Mouse (Mus musculus) midbrain, embryonic 13.5 days (tissue): ENCODE results near the gene Nr1h2. TPM values are rescaled to one million over a fixed set of nuclear protein-coding genes. Genes with fewer than 3 reads are reported as not detected.

Source experiments
- ATAC-seq: fragments of 200-750 bp; cut with Nextera tagmentation; 2 replicates; pipeline ENCODE4 v1.8.0; 2017; ENCODE audit warnings: mild to moderate bottlenecking, moderate TSS enrichment, moderate library complexity
- H3K27ac ChIP-seq: fragments of 300-500 bp; sonication (generic); 2 replicates; pipeline ENCODE4 v1.5.1; 2015; ENCODE audit warnings: inconsistent platforms, mild to moderate bottlenecking, moderate library complexity
- H3K27me3 ChIP-seq: fragments of 300-500 bp; sonication (generic); 2 replicates; pipeline ENCODE4 v1.6.1; 2015; ENCODE audit warnings: mild to moderate bottlenecking, inconsistent platforms
- H3K36me3 ChIP-seq: fragments of 300-500 bp; sonication (generic); 2 replicates; pipeline ENCODE4 v1.6.1; 2015; ENCODE audit warnings: mild to moderate bottlenecking, inconsistent platforms
- H3K4me1 ChIP-seq: fragments of 300-500 bp; sonication (generic); replicated peaks from 2 replicates; pipeline ENCODE4 v1.6.1; 2015; ENCODE audit warnings: inconsistent platforms
- H3K4me2 ChIP-seq: fragments of 300-500 bp; sonication (generic); replicated peaks from 2 replicates; pipeline ENCODE4 v1.6.1; 2015; ENCODE audit warnings: moderate library complexity, mild to moderate bottlenecking, inconsistent platforms
- H3K4me3 ChIP-seq: fragments of 300-500 bp; sonication (generic); replicated peaks from 2 replicates; pipeline ENCODE4 v1.5.1; 2015; ENCODE audit warnings: mild to moderate bottlenecking, inconsistent platforms
- H3K9ac ChIP-seq: fragments of 300-500 bp; sonication (generic); replicated peaks from 2 replicates; pipeline ENCODE4 v1.6.1; 2015; ENCODE audit warnings: mild to moderate bottlenecking, inconsistent platforms
- H3K9me3 ChIP-seq: fragments of 300-500 bp; sonication (generic); 2 replicates; pipeline ENCODE4 v1.6.1; 2016; ENCODE audit warnings: mild to moderate bottlenecking, inconsistent platforms
- WGBS: fragments of 180-500 bp; shearing (Covaris S2); methylation state at CpG from one replicate; pipeline ENCODE4 v1.1.7; 2015; 5-methylcytosine and 5-hydroxymethylcytosine counted together
- polyA plus RNA-seq: library from polyadenylated mRNA; unstranded; fragments of >200 nt; fragmentation: Nextera tagmentation; extraction: Ambion mirVana; gene quantifications from 2 replicates; pipeline ENCODE4 v1.2.1, GENCODE M21; 2015

Nr1h2 gene
- polyA plus RNA-seq, 1 experiment from 2014 or later = 74.9 TPM

DNA sequence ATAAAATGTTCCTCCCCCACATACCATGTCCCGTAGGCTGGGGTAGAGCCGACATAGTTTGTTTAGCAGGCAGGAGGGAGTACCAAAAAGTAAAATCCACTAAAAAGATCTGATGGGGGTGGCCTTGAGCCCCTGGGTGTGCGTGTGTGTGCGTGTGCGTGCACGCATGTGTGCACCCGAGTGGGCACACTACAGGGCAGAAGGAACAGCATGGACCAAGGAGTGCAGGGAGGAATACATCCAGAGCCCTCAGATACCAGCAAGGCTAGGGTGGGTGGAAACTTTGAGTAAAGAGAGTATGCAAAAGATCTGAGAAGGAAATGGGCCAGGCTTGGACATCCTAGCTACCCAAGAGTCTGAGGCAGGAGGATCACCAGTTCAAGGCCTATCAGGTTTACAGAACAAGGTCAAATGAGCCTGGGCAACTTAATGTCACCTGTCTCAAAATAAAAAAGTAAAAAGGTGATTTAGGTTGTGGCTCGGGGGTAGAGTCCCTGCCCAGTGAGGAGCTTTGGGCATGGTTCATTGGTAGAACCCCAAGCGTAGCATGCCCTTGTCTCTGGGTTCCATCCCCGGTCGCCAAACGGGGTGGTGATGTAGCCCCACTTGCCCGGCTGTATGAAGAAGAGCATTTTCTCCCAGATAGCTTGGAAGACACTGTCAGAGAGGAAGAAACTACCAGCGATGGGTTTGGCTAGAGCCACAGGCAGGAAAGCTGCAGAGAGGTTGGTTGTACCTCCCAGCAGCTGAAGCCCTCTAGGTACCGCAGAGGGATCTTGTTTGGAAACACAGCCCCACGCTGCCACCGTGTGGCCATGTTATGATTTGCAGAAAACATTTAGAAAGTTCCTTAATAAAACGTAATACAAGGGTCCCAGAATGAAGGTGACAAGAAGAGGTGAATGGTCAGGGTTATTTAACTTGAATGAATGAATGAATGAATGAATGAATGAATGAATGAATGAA, 7.0 kb upstream of the Nr1h2 start:
- Histone ChIP-seq H3K9me3 (no peaks in the 10 kb centered on the region), H3K4me3 (no peak overlapping the region), H3K27ac (no peak overlapping the region), H3K9ac (no peak overlapping the region), H3K27me3 (0 out of 2 replicates have a peak, but pooled peaks cover 8% of the 10 kb centered on the region), H3K4me1 (no peaks in the 10 kb centered on the region), H3K36me3 (no peaks in the 10 kb centered on the region), H3K4me2 (no peak overlapping the region)
- WGBS = 54% methylated on average over 18 of the region's 18 CpGs
- peak; percentile 78 for ATAC-seq

DNA sequence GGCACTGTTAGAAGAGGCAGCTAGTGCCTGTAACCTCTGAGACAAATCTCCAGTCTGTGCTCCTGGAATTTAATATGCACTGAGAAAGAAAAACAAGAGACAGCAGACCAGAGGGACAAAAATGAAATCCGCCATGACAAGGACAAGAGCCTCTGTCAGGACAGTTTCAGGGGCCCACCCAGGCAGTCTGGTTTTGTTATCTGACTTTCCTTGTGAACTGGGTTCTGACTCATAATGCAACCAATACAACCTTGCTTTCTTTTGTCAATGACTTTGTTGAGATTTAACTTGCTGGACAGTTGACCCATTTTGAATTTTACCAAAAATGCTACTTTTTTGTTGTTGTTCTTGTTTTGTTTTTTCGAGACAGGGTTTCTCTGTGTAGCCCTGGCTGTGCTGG, 3.9 kb upstream of the Nr1h2 start:
- H3K4me2 ChIP-seq = no peak overlapping the region
- no peak overlapping the region for H3K4me3 ChIP-seq
- no peaks in the 10 kb centered on the region for H3K36me3 ChIP-seq
- no peak for ATAC-seq
- H3K27me3 ChIP-seq = 0 out of 2 replicates have a peak, but pooled peaks cover 8% of the 10 kb centered on the region
- no peak overlapping the region for H3K9ac ChIP-seq
- no peak overlapping the region for H3K27ac ChIP-seq
- 68% methylated on average over 2 of the region's 2 CpGs for WGBS
- H3K4me1 ChIP-seq = peaks cover 9% of the 10 kb centered on the region
- no peaks in the 10 kb centered on the region for H3K9me3 ChIP-seq

DNA sequence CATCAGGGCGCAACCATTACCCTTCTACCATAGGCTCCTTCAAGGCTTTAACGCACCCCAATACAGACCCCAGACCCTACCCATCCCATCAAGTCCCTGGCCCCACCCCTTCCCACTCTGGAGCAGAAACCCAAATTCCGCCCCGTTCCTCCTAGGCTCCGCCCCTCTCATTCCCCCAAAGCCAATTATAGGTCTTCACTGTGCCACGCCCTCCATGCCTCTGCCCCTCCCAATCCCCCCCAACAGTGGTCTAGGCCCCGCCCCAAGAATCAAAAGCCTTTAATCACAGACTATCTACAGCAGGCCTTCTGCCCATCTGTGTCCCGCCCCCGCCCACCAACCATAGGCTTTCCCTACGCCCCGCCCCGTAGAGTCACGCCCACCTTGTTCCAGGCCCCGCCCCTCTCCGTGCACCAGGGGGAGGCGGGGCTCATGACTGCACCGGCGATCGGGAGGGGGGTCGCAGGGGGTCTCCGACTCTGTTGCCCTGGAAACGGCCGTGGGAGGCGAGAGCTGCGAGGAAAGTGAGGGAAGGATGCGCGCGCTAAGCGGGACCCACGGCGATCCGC, 471 bp downstream of the Nr1h2 start:
- Histone ChIP-seq H3K4me2 (peak overlapping the region; percentile 85), H3K36me3 (peaks cover 31% of the 10 kb centered on the region), H3K9ac (peak overlapping the region; percentile 66), H3K9me3 (no peaks in the 10 kb centered on the region), H3K27me3 (0 out of 2 replicates have a peak, but pooled peaks cover 8% of the 10 kb centered on the region), H3K27ac (peak overlapping the region; percentile 89), H3K4me3 (peak overlapping the region; percentile 84), H3K4me1 (peaks cover 15% of the 10 kb centered on the region)
- peak; percentile 57 for ATAC-seq
- WGBS = 1% methylated on average over 32 of the region's 32 CpGs

DNA sequence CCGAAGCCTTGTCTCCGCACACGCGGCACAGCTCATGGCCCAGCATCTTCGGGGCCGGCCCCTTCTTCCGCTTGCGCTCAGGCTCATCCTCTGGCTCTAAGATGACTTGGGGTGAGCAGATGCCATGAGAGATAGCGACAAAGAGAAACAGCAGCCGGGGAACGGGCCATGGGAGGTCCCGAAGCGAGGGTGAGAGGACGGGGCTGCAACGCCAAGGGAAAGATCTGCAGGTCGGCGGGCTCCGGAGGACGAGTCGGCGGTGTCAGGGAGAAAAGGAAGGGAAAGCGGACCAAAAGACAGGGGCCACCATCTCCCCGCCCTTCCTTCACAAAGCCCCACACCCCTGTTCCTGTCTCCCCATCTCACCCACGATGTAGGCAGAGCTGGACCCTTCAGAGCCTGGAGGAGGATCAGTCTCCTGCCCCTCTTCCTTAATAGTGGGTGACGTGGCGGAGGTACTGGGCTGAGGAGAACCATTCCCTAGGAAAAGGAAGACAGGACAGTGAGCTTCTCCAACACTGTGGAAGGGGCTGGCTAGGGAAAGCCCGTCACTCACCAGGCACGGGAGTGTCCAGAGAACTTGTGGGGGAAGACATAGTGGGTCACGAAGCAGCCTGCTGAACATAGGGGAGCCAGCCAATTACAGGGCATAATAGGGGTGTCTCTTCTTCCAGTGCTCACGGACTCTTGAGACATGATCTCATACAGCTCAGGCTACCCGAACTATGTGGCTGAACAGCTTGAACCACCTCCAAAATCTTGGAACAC, 1.4 kb downstream of the Nr1h2 start:
- Histone ChIP-seq H3K27me3 (0 out of 2 replicates have a peak, but pooled peaks cover 8% of the 10 kb centered on the region), H3K4me1 (peaks cover 25% of the 10 kb centered on the region), H3K27ac (no peak overlapping the region; the same call in 1 of the 2 replicates), H3K36me3 (peaks cover 31% of the 10 kb centered on the region), H3K4me2 (peak overlapping the region; percentile 85), H3K4me3 (peak overlapping the region; percentile 84), H3K9me3 (no peaks in the 10 kb centered on the region), H3K9ac (peak overlapping the region; percentile 66; the same call in 1 of the 2 replicates)
- WGBS = 86% methylated on average over 27 of the region's 31 CpGs
- ATAC-seq = peak; percentile 10; the same call in 1 of the 2 replicates

DNA sequence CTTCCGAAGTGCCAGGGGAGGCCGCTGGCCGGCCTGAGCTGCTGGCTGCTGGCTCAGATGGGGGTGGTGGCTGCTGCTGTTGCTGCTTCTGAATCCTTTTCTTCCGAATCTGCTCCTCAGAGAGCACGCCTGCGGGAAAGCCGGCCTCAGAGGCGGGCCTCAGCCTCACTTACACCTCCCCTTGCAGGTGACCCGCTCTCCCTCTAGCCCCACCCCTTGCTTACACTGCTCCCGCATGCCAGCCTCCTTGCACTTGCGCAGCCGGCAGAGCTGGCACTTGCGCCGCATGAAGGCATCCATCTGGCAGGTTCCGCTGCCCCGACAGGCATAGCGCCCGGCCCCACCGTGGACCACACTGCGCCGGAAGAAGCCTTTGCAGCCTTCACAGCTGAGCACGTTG, 2.0 kb downstream of the Nr1h2 start:
- ATAC-seq = no peak
- H3K4me2 ChIP-seq = no peak overlapping the region
- WGBS = 76% methylated on average over 22 of the region's 22 CpGs
- no peak overlapping the region for H3K4me3 ChIP-seq
- no peak overlapping the region for H3K27ac ChIP-seq
- H3K36me3 ChIP-seq = peaks cover 31% of the 10 kb centered on the region
- H3K4me1 ChIP-seq = peaks cover 29% of the 10 kb centered on the region
- no peak overlapping the region; the same call in 1 of the 2 replicates for H3K9ac ChIP-seq
- H3K27me3 ChIP-seq = 0 out of 2 replicates have a peak, but pooled peaks cover 6% of the 10 kb centered on the region
- H3K9me3 ChIP-seq = no peaks in the 10 kb centered on the region

- no peak overlapping the region for H3K27ac ChIP-seq
- H3K4me1 ChIP-seq = peaks cover 29% of the 10 kb centered on the region
- WGBS = 94% methylated on average over 21 of the region's 21 CpGs
- 0 out of 2 replicates have a peak, but pooled peaks cover 6% of the 10 kb centered on the region for H3K27me3 ChIP-seq
- H3K4me2 ChIP-seq = no peak overlapping the region
- H3K9me3 ChIP-seq = no peaks in the 10 kb centered on the region; the same call in 1 of the 2 replicates
- ATAC-seq = no peak
- no peak overlapping the region for H3K4me3 ChIP-seq
- peaks cover 31% of the 10 kb centered on the region for H3K36me3 ChIP-seq
- H3K9ac ChIP-seq = no peak overlapping the region
Measured at GRCm38 (mm10) chr7:44551301-44551700, 2.5 kb downstream of the Nr1h2 start.

DNA sequence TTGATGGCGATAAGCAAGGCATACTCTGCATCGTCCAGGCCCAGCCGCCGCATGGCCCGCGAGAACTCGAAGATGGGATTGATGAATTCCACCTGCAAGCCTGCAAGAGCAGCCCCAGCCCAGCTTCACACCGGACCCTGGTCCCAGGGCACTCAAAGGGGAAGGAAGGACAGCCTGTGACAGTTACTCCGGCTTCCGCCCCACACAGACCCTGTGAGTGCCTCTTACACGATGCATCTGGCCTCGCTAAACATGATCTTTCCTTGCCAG, 3.4 kb downstream of the Nr1h2 start:
- Histone ChIP-seq H3K36me3 (peaks cover 34% of the 10 kb centered on the region), H3K9me3 (no peaks in the 10 kb centered on the region; the same call in 1 of the 2 replicates), H3K27me3 (no peaks in the 10 kb centered on the region), H3K27ac (no peak overlapping the region), H3K9ac (no peak overlapping the region), H3K4me2 (no peak overlapping the region), H3K4me3 (no peak overlapping the region), H3K4me1 (peaks cover 29% of the 10 kb centered on the region)
- 95% methylated on average over 12 of the region's 12 CpGs for WGBS
- ATAC-seq = no peak

- Histone ChIP-seq H3K9ac (no peak overlapping the region), H3K9me3 (no peaks in the 10 kb centered on the region; the same call in 1 of the 2 replicates), H3K4me2 (no peak overlapping the region), H3K36me3 (peaks cover 34% of the 10 kb centered on the region), H3K4me3 (no peak overlapping the region), H3K4me1 (peaks cover 29% of the 10 kb centered on the region), H3K27ac (no peak overlapping the region), H3K27me3 (no peaks in the 10 kb centered on the region)
- 97% methylated on average over 23 of the region's 23 CpGs for WGBS
- no peak for ATAC-seq
Measured at GRCm38 (mm10) chr7:44549621-44550408, 3.9 kb downstream of the Nr1h2 start.

- peak within 1 kb of the TSS; percentile 71 for H3K9ac ChIP-seq
- H3K4me1 ChIP-seq = peaks cover 26% of the 10 kb centered on the region
- ATAC-seq = peak; percentile 90
- H3K4me2 ChIP-seq = peak within 1 kb of the TSS; percentile 90
- H3K4me3 ChIP-seq = peak within 1 kb of the TSS; percentile 62
- H3K27me3 ChIP-seq = no peaks in the 10 kb centered on the region
- no peaks in the 10 kb centered on the region; the same call in 1 of the 2 replicates for H3K9me3 ChIP-seq
- peak within 1 kb of the TSS; percentile 65 for H3K27ac ChIP-seq
- H3K36me3 ChIP-seq = peaks cover 34% of the 10 kb centered on the region
- under 1% methylated on average over 43 of the region's 43 CpGs for WGBS
Measured at GRCm38 (mm10) chr7:44548497-44549087, 5.2 kb downstream of the Nr1h2 start, which contains the start of gene Pold1. Gene Pold1 (minus strand): TSS chr7:44548849.

GRCm38 (mm10) chr7:44547725-44548124, 6.0 kb downstream of the Nr1h2 start:
- H3K4me2 ChIP-seq = peak overlapping the region; percentile 90
- 30% methylated on average over 5 of the region's 5 CpGs for WGBS
- no peaks in the 10 kb centered on the region for H3K27me3 ChIP-seq
- H3K36me3 ChIP-seq = peaks cover 34% of the 10 kb centered on the region
- peaks cover 20% of the 10 kb centered on the region for H3K4me1 ChIP-seq
- no peak overlapping the region for H3K27ac ChIP-seq
- peak overlapping the region; percentile 62 for H3K4me3 ChIP-seq
- H3K9me3 ChIP-seq = no peaks in the 10 kb centered on the region; the same call in 1 of the 2 replicates
- no peak for ATAC-seq
- H3K9ac ChIP-seq = peak overlapping the region; percentile 71
